Mouse (Mus musculus): ENCODE results near the gene Jpt1. TPM values are rescaled to one million over a fixed set of nuclear protein-coding genes. Genes with fewer than 3 reads are reported as not detected.
"Not testable (repeated sequence)": the region's sequence is repeated elsewhere in the genome, so short reads cannot be mapped to it uniquely, and the experiment has no call there.

Jpt1 gene
- polyA plus RNA-seq, 1 experiment from 2014 or later = 959 TPM

DNA sequence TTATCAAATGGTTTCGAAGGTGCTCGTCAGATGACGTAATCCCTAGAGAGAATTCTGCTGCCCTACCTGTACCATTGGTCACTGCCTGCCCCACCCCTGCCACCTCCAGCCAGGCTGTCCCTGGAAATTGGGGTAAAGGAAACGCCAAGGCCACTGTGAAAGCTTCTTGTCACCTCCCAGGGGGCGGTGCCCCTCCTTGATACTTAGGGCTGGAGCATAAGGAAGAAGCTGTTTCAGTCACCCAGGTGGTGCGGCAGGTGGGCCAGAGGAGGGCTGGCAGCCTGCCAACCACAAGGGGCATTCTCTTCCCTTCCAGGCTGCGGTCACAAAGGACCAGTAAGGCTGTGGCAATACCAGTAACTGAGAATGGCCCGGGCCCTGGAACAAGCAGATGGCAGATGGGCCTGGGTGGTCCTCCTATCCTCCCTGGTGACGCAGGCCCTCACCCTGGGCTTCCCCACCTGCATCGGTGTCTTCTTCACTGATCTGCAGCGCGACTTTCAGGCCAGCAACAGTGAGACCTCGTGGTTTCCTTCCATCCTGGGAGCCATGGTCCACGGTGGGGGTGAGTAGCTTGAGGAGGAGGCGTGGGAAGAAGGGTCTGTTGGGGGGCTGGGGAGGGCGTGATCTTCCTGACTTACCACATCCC, 51.8 kb downstream of the Jpt1 start, which contains the start of gene Slc16a5:
Gene Slc16a5 (plus strand): TSS at position 232 of the 649 bp plus-strand sequence.
- H3K4me1 ChIP-seq = peaks cover 6% of the 10 kb centered on the region
- no peaks in the 10 kb centered on the region for H3K36me3 ChIP-seq
- no peak within 1 kb of the TSS for H3K27ac ChIP-seq
- 77% methylated on average over 16 of the region's 16 CpGs for WGBS
- ATAC-seq (ENCODE audit: low FRiP score) = no peak
- H3K4me2 ChIP-seq (replicated peaks) = no peak within 1 kb of the TSS
- H3K9ac ChIP-seq = no peak within 1 kb of the TSS; the same call in 1 of the 2 replicates
- no peaks in the 10 kb centered on the region for H3K9me3 ChIP-seq (replicated peaks)
- no peaks in the 10 kb centered on the region; the same call in none of the 2 replicates for H3K27me3 ChIP-seq
- no peak within 1 kb of the TSS for H3K4me3 ChIP-seq

DNA sequence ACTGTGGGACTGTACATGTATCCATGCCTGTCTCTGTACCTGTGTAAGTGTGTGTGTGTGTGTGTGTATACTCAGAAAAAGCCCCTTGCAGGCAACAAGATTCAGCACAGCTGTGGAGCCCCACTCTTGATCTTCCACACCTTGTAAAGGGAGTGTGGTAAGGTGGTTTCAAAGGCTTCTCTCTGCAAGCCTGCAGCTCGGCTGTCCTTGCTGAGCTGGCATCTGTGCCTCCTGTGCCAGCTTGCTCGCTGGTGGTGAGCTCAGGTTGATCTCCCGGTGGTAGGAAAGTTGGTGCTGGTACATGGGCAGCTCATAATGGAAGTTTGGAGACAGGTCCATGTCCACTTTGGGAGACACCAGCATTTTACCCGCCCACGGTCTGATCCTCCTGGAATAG, 52.3 kb downstream of the Jpt1 start:
- ATAC-seq (ENCODE audit: low FRiP score) = no peak
- H3K4me2 ChIP-seq (replicated peaks) = no peak overlapping the region

GRCm38 (mm10) chr11:115460976-115461375, 53.2 kb downstream of the Jpt1 start:
- no peak overlapping the region for H3K9ac ChIP-seq
- no peaks in the 10 kb centered on the region; the same call in none of the 2 replicates for H3K27me3 ChIP-seq
- ATAC-seq (ENCODE audit: low FRiP score) = no peak
- H3K4me2 ChIP-seq (replicated peaks) = no peak overlapping the region
- H3K4me3 ChIP-seq = no peak overlapping the region
- H3K27ac ChIP-seq = no peak overlapping the region
- H3K36me3 ChIP-seq = no peaks in the 10 kb centered on the region
- H3K4me1 ChIP-seq = peaks cover 4% of the 10 kb centered on the region; the same call in 1 of the 2 replicates
- H3K9me3 ChIP-seq (replicated peaks) = no peaks in the 10 kb centered on the region
- WGBS = 22% methylated on average over 8 of the region's 8 CpGs

More for the DNA sequence above, 52.3 kb downstream of the Jpt1 start:
- H3K9me3 ChIP-seq (replicated peaks) = no peaks in the 10 kb centered on the region
- no peak overlapping the region for H3K9ac ChIP-seq
- H3K36me3 ChIP-seq = no peaks in the 10 kb centered on the region
- H3K27ac ChIP-seq = no peak overlapping the region
- no peak overlapping the region for H3K4me3 ChIP-seq
- WGBS = 77% methylated on average over 5 of the region's 5 CpGs
- H3K4me1 ChIP-seq = peaks cover 4% of the 10 kb centered on the region; the same call in 1 of the 2 replicates
- no peaks in the 10 kb centered on the region; the same call in none of the 2 replicates for H3K27me3 ChIP-seq

- Histone ChIP-seq H3K4me1 (peaks cover 4% of the 10 kb centered on the region; the same call in 1 of the 2 replicates), H3K27ac (no peak overlapping the region), H3K9ac (no peak overlapping the region), H3K27me3 (no peaks in the 10 kb centered on the region; the same call in none of the 2 replicates), H3K4me2 (replicated peaks) (no peak overlapping the region), H3K9me3 (replicated peaks) (peaks cover 5% of the 10 kb centered on the region; the same call in 1 of the 2 replicates), H3K36me3 (no peaks in the 10 kb centered on the region), H3K4me3 (no peak overlapping the region)
- 31% methylated on average over 6 of the region's 6 CpGs for WGBS
- no peak for ATAC-seq (ENCODE audit: low FRiP score)
These were observed 56.8 kb downstream of the Jpt1 start for GRCm38 (mm10) chr11:115457405-115457804.

DNA sequence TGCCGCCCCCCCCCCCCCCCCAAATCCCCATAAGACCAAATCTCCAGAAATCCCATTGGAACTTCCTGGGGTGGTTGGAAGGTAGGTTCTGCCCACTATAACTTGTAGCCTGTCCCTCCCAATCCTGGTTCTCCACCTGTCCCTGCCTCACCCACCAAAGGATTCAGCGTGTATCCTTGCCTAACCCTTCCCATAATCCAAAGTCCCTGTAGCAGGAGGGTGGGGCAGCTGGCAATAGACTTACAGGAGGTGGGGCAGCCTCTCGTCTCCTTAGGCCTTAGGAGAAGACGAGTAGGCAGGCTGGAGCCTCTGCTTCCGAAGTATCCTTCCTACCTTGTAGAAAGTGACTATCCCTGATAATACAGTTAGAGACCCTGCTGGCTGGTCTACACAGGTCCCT, 58.0 kb downstream of the Jpt1 start:
- ATAC-seq (ENCODE audit: low FRiP score) = no peak
- no peak overlapping the region for H3K4me3 ChIP-seq
- H3K27ac ChIP-seq = no peak overlapping the region
- H3K9ac ChIP-seq = no peak overlapping the region
- WGBS = 86% methylated on average over 5 of the region's 5 CpGs
- peaks cover 5% of the 10 kb centered on the region; the same call in 1 of the 2 replicates for H3K9me3 ChIP-seq (replicated peaks)
- H3K36me3 ChIP-seq = no peaks in the 10 kb centered on the region
- H3K4me1 ChIP-seq = peaks cover 4% of the 10 kb centered on the region; the same call in 1 of the 2 replicates
- no peaks in the 10 kb centered on the region for H3K27me3 ChIP-seq
- no peak overlapping the region for H3K4me2 ChIP-seq (replicated peaks)

DNA sequence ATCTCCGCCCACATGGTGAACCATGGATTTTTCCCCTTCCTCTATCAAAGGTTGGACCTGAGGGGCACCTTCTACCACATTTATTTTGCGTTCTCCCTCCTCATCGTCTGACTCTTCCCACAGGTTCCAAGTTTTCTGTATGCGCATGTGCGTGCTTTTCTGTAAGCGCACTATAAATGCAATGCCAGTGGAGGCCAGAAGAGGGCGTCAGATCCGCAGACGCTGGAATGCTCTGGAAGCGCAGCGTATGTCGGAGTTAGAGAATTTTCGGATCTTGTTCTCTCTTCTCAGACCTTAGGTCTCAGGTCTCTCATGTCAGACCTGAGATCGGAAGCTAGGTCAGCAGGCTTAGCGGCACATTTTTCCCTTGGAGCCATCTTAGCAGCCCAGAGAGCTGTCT, 58.6 kb downstream of the Jpt1 start:
- H3K4me2 ChIP-seq (replicated peaks) = no peak overlapping the region
- H3K4me3 ChIP-seq = no peak overlapping the region
- 87% methylated on average over 15 of the region's 15 CpGs for WGBS
- H3K27ac ChIP-seq = no peak overlapping the region
- H3K9me3 ChIP-seq (replicated peaks) = peaks cover 5% of the 10 kb centered on the region; the same call in 1 of the 2 replicates
- H3K27me3 ChIP-seq = no peaks in the 10 kb centered on the region
- H3K9ac ChIP-seq = no peak overlapping the region
- no peak for ATAC-seq (ENCODE audit: low FRiP score)
- H3K4me1 ChIP-seq = peaks cover 4% of the 10 kb centered on the region; the same call in 1 of the 2 replicates
- no peaks in the 10 kb centered on the region for H3K36me3 ChIP-seq

- H3K4me1 ChIP-seq; H3K9me3 ChIP-seq (replicated peaks); H3K27ac ChIP-seq; H3K9ac ChIP-seq; ATAC-seq (ENCODE audit: low FRiP score); H3K4me3 ChIP-seq; H3K27me3 ChIP-seq; H3K4me2 ChIP-seq (replicated peaks); H3K36me3 ChIP-seq: not testable (repeated sequence)
- 89% methylated on average over 6 of the region's 6 CpGs for WGBS
These were observed 59.4 kb downstream of the Jpt1 start for GRCm38 (mm10) chr11:115454822-115455221.

- WGBS = 76% methylated on average over 4 of the region's 4 CpGs
- no peaks in the 10 kb centered on the region for H3K27me3 ChIP-seq
- no peak overlapping the region for H3K9ac ChIP-seq
- ATAC-seq (ENCODE audit: low FRiP score) = no peak
- no peak overlapping the region for H3K27ac ChIP-seq
- no peak overlapping the region for H3K4me3 ChIP-seq
- H3K36me3 ChIP-seq = no peaks in the 10 kb centered on the region
- H3K4me2 ChIP-seq (replicated peaks) = no peak overlapping the region
- peaks cover 4% of the 10 kb centered on the region; the same call in 1 of the 2 replicates for H3K4me1 ChIP-seq
- H3K9me3 ChIP-seq (replicated peaks) = peaks cover 5% of the 10 kb centered on the region; the same call in 1 of the 2 replicates
These were observed 60.9 kb downstream of the Jpt1 start for GRCm38 (mm10) chr11:115453306-115453705.

GRCm38 (mm10) chr11:115452281-115452860, 61.8 kb downstream of the Jpt1 start:
- no peak for ATAC-seq (ENCODE audit: low FRiP score)
- Histone ChIP-seq H3K9me3 (replicated peaks) (peaks cover 5% of the 10 kb centered on the region; the same call in 1 of the 2 replicates), H3K4me3 (no peak overlapping the region), H3K36me3 (no peaks in the 10 kb centered on the region), H3K4me1 (peaks cover under 1% of the 10 kb centered on the region; the same call in 1 of the 2 replicates), H3K27me3 (0 out of 2 replicates have a peak, but pooled peaks cover 3% of the 10 kb centered on the region), H3K27ac (no peak overlapping the region), H3K4me2 (replicated peaks) (no peak overlapping the region), H3K9ac (no peak overlapping the region)
- 86% methylated on average over 7 of the region's 7 CpGs for WGBS

GRCm38 (mm10) chr11:115451781-115452241, 62.4 kb downstream of the Jpt1 start:
- ATAC-seq (ENCODE audit: low FRiP score) = no peak
- H3K27ac ChIP-seq = no peak overlapping the region
- H3K27me3 ChIP-seq = 0 out of 2 replicates have a peak, but pooled peaks cover 3% of the 10 kb centered on the region
- H3K9ac ChIP-seq = no peak overlapping the region
- H3K9me3 ChIP-seq (replicated peaks) = peaks cover 5% of the 10 kb centered on the region; the same call in 1 of the 2 replicates
- H3K4me3 ChIP-seq = no peak overlapping the region
- 92% methylated on average over 8 of the region's 8 CpGs for WGBS
- no peak overlapping the region for H3K4me2 ChIP-seq (replicated peaks)
- H3K36me3 ChIP-seq = no peaks in the 10 kb centered on the region
- no peaks in the 10 kb centered on the region for H3K4me1 ChIP-seq

DNA sequence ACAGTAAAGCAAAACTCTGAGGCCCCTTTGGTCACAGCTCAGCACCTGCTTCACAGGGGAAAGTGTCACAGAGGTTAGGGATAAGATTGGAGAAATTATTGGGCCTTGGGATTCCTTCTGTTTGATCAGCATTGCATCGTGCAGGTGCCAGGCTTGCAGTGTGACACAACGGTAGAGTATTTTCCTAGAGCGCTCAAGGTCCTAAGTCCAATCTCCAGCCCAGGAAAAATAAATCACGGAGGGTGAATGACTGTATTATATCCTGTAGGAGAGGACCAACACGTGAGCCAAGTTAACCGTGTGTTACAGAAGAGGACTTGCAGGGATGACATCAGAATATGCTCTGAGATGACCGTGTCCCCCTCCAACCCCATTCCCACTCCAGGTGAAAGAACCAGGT, 64.0 kb downstream of the Jpt1 start:
- no peak overlapping the region for H3K4me2 ChIP-seq (replicated peaks)
- H3K9ac ChIP-seq = no peak overlapping the region
- no peak overlapping the region for H3K27ac ChIP-seq
- H3K4me3 ChIP-seq = no peak overlapping the region
- WGBS = 95% methylated on average over 7 of the region's 7 CpGs
- H3K36me3 ChIP-seq = no peaks in the 10 kb centered on the region
- H3K27me3 ChIP-seq = 0 out of 2 replicates have a peak, but pooled peaks cover 3% of the 10 kb centered on the region
- no peaks in the 10 kb centered on the region for H3K4me1 ChIP-seq
- peaks cover 4% of the 10 kb centered on the region; the same call in 1 of the 2 replicates for H3K9me3 ChIP-seq (replicated peaks)
- no peak for ATAC-seq (ENCODE audit: low FRiP score)

- WGBS = 55% methylated on average over 7 of the region's 7 CpGs
- Histone ChIP-seq H3K9me3 (replicated peaks) (no peaks in the 10 kb centered on the region), H3K27ac (no peak overlapping the region), H3K4me3 (no peak overlapping the region), H3K9ac (no peak overlapping the region), H3K36me3 (no peaks in the 10 kb centered on the region), H3K4me2 (replicated peaks) (no peak overlapping the region), H3K4me1 (no peaks in the 10 kb centered on the region), H3K27me3 (0 out of 2 replicates have a peak, but pooled peaks cover 3% of the 10 kb centered on the region)
- no peak for ATAC-seq (ENCODE audit: low FRiP score)
These were observed 65.2 kb downstream of the Jpt1 start for GRCm38 (mm10) chr11:115448998-115449397.
